Mouse (Mus musculus) CD4-positive, CD25-positive, alpha-beta regulatory T cell, adult 4 months (primary cell): ENCODE data around the gene Acot7. TPM values are rescaled to one million over a fixed set of nuclear protein-coding genes. Genes with fewer than 3 reads are reported as not detected.

Source experiments
- ATAC-seq: one replicate; pipeline ENCODE4 v1.8.0; 2017
- polyA plus RNA-seq, 2 experiments: library from polyadenylated mRNA; unstranded; fragments of 100-300 nt; shearing (Covaris generic); gene quantifications; one replicate each; pipeline ENCODE4 v1.2.1; 2017

Acot7 gene
- polyA plus RNA-seq, 2 experiments from 2014 or later = 108 to 145 TPM

DNA sequence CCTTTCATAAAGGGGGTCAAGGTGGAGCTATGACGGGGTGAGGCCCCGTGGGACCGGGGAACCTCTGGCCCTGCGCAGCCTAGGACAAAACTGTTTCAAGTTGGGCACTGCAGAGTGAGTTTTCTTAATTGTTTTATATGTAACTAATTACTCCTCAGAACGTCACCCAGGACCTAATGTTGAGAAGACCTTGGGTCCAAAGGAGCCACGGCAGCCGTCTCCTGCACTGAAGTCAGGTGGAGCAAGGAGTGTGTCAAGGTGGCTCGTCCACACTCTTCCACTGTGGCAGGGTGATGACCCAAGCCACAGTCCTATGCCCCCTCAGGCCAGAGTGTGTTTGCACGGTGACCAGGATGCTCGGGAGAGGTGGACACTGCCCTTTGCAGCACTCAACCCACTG, 125.2 kb downstream of the Acot7 start:
- no peak for ATAC-seq

GRCm38 (mm10) chr4:152304685-152305084, 126.8 kb downstream of the Acot7 start:
- no peak for ATAC-seq

DNA sequence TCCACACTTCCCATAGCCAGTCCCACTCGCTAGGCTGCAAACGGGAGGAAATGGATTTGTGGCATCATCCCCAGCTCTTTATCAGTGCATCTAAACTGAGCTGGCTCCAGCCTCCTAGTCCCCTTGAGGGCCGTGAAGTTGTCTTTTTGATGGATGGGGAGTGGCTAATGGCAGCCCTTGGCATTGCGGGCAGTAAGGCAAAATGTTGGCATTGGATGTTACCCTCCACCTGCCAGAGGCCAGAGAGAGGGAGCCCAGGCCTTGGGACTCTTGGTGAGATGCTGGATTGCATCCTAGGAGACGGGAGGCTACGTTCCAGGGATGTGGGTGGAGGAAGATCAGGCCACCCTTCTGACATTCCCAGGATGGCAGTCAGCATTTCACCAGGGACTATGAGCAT, 128.1 kb downstream of the Acot7 start:
- ATAC-seq = no peak

DNA sequence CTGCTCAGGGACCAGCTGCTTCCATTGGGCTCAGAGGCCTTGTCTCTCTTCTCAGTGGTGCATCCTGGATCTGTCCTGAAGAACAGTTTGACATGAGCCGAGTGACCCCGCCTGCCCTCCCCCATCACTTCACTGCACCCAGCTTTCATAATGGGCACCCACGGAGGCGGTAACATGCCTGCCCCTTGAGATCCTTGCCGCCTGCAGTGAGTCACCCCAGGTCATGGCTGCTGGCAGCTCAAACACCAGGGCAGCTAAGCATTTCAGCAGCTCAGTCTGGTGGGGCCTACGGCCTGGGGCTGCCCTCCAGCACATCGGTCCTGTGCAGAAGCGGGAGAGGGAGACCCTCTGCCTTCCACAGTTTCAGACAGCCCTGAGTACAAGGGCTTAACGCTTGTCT, 129.6 kb downstream of the Acot7 start:
- ATAC-seq = no peak

- ATAC-seq = no peak
Measured at GRCm38 (mm10) chr4:152312186-152312585, 134.3 kb downstream of the Acot7 start.

GRCm38 (mm10) chr4:152313211-152313632, 135.3 kb downstream of the Acot7 start:
- peak; percentile 60 for ATAC-seq

DNA sequence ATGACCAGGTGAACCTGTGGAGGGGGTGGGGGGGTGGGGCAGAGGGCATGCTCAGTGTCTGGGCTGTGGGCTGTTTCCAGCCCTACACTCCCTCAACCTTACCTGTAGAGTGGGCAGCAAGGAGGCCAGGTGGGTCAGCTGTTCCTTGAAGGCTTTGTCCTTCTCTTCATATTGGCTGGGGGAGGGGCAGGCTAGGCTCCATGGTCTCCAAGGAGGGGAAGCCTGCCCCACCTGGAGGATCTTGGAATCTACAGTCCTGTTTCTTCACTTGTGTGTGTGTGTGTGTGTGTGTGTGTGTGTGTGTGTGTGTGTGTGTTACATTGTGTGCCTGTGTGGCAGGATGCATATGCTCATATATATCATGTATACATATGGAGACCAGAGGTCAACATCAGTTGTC, 136.0 kb downstream of the Acot7 start:
- ATAC-seq = no peak

- no peak for ATAC-seq
Measured at GRCm38 (mm10) chr4:152315498-152316213, 137.7 kb downstream of the Acot7 start.

DNA sequence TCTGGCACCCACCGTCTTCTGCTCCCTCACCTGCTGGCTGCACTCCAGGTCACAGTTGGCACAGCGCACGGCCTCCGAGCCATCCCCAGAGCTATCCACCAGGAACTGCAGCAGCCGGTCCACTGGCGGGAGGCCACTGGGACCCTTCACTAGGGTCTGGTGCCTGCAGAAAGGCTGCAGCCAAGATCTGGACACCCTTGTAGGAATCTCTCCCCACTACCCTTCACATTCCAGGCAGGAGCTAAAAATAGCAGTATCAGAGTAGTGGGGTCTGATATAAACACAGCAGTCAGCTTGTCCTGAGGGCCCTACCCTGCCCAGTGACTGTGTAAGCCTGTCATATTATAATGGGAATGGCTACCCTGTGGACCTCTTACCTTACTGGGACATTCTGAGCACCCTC, 139.7 kb downstream of the Acot7 start:
- ATAC-seq = no peak

- ATAC-seq = peak; percentile 80
Measured at GRCm38 (mm10) chr4:152318517-152319234, 140.7 kb downstream of the Acot7 start, which contains the start of gene Rnf207. TSS of gene Rnf207 (minus strand) at chr4:152318993.

Other genes with a start within 250 kb of the Acot7 start
- gene Dnajc11, start 244.4 kb upstream of the Acot7 start, polyA plus RNA-seq = 10 to 100 TPM; 25.8 to 42.0 TPM
- 100 to 1,000 TPM; 126 to 167 TPM for gene Thap3, start 189.1 kb upstream of the Acot7 start, polyA plus RNA-seq
- 1 to 10 TPM; 1.8 to 5.0 TPM for gene Phf13, start 181.9 kb upstream of the Acot7 start, polyA plus RNA-seq
- gene Klhl21, start 169.3 kb upstream of the Acot7 start, polyA plus RNA-seq = 1 to 10 TPM; 4.0 to 4.4 TPM
- gene Zbtb48, start 150.5 kb upstream of the Acot7 start, polyA plus RNA-seq = 10 to 100 TPM; 19.9 to 26.7 TPM
- not detected for gene Tas1r1, start 139.6 kb upstream of the Acot7 start, polyA plus RNA-seq
- gene Nol9, start 138.8 kb upstream of the Acot7 start, polyA plus RNA-seq = 10 to 100 TPM; 11.3 to 14.9 TPM
- 1 to 10 TPM; 1.7 to 2.4 TPM for gene Plekhg5, start 105.6 kb upstream of the Acot7 start, polyA plus RNA-seq
- 100 to 1,000 TPM; 125 to 170 TPM for gene Tnfrsf25, start 62.2 kb upstream of the Acot7 start, polyA plus RNA-seq
- gene Espn, start 25.8 kb upstream of the Acot7 start, polyA plus RNA-seq = 1 to 10 TPM; 9.5 to 9.9 TPM
- not detected for gene Hes2, start 19.3 kb upstream of the Acot7 start, polyA plus RNA-seq
- under 1 TPM in 1 of 2 experiments, not detected in 1; 0.13 TPM for gene Gpr153, start 96.1 kb downstream of the Acot7 start, polyA plus RNA-seq
- not detected for gene Hes3, start 113.5 kb downstream of the Acot7 start, polyA plus RNA-seq
- 1 to 10 TPM; 3.9 to 8.2 TPM for gene Icmt, start 119.1 kb downstream of the Acot7 start, polyA plus RNA-seq
- not detected for gene Rnf207, start 140.9 kb downstream of the Acot7 start, polyA plus RNA-seq
- 1,000 to 10,000 TPM in 1 of 2 experiments, 100 to 1,000 TPM in 1; 772 to 1,018 TPM for gene Rpl22, start 147.6 kb downstream of the Acot7 start, polyA plus RNA-seq
- gene Chd5, start 160.5 kb downstream of the Acot7 start, polyA plus RNA-seq = under 1 TPM in 1 of 2 experiments, not detected in 1; 0.40 TPM